Mouse (Mus musculus) lung, adult 2 months (tissue): ENCODE results near the gene Gtf3c5.

ENCODE experiments used
- CTCF ChIP-seq: fragments of 200-500 bp; IDR thresholded peaks from 2 replicates; pipeline ENCODE4 v1.5.1; 2011; ENCODE audit warnings: mild to moderate bottlenecking, low read length, control low read depth; ENCODE audit not compliant: insufficient read depth
- POLR2A ChIP-seq: fragments of 200-500 bp; IDR thresholded peaks from 2 replicates; pipeline ENCODE4 v1.6.1; 2011; ENCODE audit warnings: low read depth, mild to moderate bottlenecking, control low read depth, low read length, borderline replicate concordance; ENCODE audit errors: extremely low read depth

GRCm38 (mm10) chr2:28618777-28619336 lies 35.3 kb upstream of the Gtf3c5 start:
- TF ChIP-seq CTCF (no peak), POLR2A (no peak)
